Mouse (Mus musculus) cerebellum, adult (tissue): ENCODE measurements around the gene Cdc25b.
A peak's percentile ranks its signal among the peaks of the same experiment; 100 is the strongest.

Experiments used
- ATAC-seq: cut with Nextera tagmentation; 2 replicates; pipeline ENCODE4 v1.9.2; 2017; ENCODE audit warnings: mild to moderate bottlenecking, moderate library complexity, mixed read lengths; ENCODE audit not compliant: insufficient number of reproducible peaks, low FRiP score, low TSS enrichment

Cdc25b gene

GRCm38 (mm10) chr2:131189521-131190309, 3.0 kb downstream of the Cdc25b start:
- no peak for ATAC-seq

GRCm38 (mm10) chr2:131190344-131191004, 3.7 kb downstream of the Cdc25b start:
- ATAC-seq = no peak

DNA sequence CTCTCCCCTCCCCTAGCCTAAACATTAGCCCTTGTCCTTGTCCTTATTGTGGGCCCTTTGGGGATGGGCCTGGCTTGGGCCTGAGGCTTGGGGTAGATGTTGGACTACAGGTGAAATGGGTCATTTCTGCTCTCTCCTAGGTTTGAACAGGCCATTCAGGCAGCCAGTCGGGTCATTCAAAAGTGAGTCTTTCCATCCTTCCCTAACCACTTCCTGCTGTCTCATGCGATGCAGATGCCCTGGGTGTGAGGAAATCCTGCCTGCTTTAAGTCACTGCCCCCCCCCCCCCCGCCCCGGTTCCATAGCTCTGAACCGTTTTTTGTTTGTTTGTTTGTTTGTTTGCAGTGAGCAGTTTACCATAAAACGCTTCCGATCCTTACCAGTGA, 4.2 kb downstream of the Cdc25b start:
- no peak for ATAC-seq

DNA sequence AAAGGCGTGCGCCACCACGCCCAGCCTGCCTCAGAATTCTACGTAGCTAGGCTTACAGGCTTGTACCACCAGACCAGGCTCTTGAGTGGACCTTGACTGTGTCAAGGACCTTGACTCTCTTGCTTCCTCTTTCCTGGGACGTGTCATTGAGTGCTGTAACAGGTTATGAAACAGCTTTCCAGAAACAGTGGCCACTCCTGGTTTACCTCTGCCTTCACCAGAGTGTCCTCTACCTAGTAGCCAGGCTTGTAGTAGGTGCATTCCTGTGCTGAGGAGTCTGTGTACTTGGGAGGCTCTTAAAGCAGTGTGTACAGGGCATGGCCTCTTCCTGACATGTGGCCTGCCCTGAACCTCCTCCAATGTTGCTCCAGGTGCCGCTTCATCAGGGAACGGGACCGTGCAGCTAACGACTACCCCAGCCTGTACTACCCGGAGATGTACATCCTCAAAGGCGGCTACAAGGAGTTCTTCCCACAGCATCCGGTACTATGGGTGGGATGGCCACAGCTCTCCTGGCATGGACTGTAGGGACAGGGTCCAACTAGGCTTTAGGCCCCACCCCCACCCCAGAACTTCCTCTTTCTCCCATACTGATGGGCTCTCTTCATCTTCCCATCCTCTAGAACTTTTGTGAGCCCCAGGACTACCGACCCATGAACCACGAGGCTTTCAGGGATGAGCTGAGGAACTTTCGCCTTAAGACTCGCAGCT, 10.0 kb downstream of the Cdc25b start:
- ATAC-seq = no peak

DNA sequence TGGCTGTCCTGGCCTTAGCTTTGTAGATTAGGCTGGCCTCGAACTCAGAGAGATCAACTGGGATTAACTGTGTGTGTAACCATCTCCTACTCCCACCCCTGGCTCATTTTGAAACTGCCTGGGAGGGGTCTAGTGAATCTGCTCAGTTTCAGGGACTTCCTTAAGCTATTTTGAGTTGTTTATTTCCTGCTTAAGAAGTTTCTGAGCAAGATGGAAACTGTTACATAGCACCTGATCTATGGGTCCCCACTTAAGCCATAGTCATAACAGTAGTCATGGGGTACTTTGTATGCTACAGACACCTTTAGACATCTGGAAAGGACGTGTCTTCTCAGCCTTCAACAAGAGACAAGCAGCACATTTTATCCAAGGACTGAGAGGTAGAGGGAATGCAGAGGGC, 14.0 kb downstream of the Cdc25b start:
- no peak for ATAC-seq

DNA sequence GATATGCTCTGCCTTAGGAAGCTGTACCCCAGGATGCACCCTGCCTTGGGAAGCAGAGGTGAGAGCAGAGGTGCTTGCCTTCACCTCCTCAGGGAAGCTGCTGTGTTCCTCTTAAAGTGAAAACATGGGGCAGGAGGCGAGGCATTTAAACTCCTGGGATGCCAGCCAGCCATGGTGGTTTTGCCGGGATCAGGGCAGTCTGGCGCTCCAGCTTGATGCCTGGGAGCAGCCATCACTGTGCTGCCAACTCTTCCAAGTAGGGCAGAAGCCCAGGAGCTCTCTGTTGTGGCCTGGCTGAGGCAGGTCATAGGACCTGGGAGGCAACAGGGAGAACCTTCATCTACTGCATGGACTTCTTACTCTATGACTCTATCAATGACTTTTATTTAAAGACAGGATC, 14.5 kb downstream of the Cdc25b start:
- no peak for ATAC-seq

DNA sequence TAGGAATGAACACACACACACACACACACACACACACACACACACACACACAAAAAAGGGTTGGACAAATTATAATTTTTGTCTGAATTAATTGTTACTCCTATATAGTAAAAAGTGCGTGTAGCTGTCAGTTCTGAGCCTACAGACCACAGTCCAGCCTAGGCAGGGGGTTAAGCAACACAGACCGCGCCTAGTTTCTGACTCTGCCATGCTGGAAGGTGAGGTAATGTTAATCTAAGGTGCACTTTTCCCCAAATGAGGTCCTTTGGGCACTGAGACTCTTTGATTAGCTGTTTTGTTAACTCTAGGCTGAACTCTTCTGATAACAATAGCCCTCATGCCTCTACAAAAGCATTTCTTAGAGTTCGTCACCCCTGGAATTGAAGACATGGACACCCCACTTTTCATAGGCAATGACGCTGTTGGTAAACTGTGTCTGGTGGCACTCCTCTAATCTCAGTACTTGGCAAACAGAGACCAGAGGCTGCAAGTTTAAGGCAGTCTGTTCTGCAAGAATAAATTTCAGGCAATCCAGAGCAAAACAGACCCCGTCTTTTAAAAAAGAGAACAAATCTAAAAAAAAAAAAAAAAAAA, 17.2 kb downstream of the Cdc25b start:
- no peak for ATAC-seq

DNA sequence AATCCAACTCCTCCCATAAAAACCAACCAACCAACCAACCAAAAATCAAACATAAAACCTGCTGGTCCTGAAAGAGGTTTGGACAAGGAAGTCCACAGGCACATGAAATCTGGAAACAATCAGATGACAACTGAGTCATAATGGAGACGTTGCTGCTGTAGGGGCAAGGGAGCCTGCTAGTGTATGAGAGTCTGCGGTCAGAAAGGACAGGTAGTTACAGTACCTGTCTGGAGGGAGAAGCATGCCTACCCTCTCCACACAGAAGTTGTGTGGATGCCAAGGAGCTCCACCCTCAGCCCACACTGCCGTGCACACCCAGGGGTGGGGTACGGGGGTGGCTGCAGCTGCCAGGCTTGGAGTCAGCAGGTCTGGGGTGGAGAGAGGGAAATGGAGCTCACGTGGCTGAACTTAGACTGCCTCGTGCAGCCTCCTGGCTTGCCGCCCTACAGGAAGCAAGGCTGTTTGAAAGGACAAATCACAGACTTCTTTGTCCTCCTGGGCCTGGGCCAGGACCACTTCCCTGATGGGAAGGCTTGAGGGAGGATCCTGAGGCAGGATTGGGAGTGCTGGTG, 17.7 kb downstream of the Cdc25b start:
- no peak for ATAC-seq

DNA sequence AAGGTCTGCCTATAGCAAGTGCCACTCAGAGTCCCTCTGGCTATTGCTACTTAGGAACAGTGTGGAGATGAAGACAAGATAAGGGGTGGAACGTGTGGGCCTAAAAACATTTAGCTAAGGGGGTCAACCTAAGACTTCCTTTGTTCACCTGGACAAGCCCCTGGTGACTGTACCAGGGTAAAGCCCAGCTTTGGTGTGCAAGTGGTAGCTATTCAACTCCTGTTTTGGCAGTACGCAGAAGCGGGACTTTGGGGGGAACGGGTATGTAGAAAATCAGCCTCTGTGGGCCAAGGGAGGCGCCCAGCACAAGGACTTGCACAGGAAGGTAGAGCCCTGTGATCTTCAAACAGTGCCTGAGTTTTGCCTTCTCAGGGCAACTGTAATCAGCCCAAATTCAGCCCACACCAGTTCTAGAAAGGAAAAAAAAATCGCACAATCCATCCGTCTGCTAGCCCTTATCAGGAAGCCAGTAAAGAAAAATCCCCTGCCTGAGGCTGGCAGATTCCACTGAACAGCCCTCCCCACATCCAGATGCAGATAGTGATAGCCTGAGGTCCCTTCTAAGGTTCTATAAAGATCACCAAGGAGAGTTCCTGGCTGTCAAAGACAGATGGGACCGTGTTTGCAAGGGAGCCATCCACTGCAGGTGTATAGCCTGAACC, 18.9 kb downstream of the Cdc25b start:
- no peak for ATAC-seq

DNA sequence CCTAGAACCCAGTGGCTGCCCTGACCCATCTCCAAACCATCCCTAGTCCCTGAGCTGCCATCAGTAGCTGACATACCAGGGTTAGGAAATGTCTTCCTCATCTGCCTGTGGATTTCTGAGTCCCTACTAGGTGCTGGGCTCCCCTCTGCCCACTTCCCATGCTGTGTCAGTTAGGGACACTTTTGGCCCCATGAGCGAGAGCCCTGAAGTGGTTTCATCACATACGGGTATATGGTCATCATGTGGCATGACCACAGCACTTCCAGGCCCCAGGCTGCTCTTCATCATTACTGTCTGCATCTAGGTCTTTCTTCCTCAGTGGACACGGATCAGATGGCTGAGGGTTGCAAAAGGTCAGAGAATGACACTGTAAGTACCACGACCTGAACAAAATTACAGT, 20.0 kb downstream of the Cdc25b start, which contains the start of gene Ap5s1:
TSS of gene Ap5s1 (plus strand) at position 301 of the 400 bp plus-strand sequence.
- no peak for ATAC-seq

DNA sequence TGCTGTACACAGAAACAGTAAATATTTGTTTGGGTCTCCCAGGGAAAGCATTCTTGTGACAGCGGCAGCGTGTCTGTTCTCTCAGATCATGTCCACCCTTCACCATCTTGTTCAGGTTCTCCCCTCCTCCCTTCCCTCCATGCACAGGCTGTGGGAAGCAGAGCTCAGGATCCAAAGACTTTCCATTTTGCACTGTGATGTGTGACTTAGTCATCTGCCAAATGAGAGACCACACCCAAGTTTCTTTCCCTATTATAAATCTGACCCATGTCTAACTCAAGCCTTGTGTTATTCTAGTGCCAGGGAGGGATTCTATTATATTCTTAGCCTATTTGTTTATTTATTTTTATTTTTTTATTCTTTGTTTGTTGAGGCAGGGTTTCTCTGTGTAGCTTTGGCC, 21.6 kb downstream of the Cdc25b start:
- ATAC-seq = no peak

GRCm38 (mm10) chr2:131209125-131209795, 22.5 kb downstream of the Cdc25b start:
- 0 out of 2 replicates have a peak, but pooled peaks have one; percentile 1 for ATAC-seq

DNA sequence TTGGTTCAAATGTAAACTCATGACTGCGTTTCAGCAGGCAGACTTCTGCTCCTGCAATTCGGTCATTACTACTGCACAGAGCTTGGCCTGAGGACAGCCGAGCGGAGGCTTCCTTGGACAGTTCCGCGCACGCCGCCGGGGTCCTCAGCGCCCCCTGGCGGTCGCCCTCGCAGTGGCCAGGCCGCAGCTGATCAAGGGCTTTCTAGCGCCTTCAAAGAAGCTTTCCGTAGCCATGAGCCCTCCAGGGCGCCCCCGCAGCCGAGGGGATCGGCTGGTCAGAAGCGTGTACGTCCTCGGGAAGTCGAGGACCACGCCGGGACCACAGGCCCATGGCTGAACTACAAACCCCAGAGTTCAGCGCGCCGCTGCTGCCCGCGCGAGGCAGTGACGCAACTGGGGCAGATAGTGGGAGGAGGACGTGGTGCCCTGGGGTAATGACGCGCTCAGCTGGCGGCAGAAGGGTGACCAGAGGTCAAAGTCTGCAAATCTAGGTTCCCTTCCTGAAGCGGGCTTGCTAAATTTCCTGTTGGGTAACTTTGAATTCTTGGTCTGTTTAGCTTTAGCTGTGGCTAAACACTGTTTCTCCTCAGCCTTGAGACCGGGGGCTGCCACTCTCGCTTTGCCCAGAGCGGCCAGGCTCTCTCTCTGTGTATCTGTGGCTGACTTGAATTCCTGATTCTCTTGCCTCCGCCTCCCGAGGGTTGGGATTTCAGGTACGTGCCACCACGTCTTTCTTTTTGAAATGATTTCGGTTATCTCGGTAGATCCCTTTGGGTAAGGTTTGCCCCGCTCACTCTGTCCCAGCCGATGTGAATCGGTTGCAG, 23.4 kb downstream of the Cdc25b start:
- ATAC-seq = peak; percentile 94

- peak; percentile 26; the same call in 1 of the 2 replicates for ATAC-seq
Measured at GRCm38 (mm10) chr2:131211026-131211615, 24.4 kb downstream of the Cdc25b start.

DNA sequence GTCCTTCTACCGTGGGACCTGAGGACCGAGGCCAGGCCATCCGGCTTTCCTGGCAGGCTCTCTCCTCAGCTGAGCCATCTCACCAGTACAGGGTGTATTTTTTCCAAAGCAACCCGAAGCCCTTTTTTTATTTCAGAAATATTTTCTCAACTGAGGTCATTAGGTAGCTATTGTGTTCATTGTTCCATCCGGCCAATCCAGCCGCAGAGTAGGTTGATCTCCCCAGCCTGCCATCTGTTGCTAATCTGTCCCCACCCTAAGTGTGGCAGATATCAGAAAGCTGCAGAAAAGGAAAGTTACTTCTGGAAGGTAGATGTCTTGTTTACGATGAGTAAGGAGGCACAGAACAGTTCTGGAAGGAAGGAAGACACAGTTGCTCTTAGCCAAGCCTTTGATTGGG, 27.0 kb downstream of the Cdc25b start:
- ATAC-seq = no peak

DNA sequence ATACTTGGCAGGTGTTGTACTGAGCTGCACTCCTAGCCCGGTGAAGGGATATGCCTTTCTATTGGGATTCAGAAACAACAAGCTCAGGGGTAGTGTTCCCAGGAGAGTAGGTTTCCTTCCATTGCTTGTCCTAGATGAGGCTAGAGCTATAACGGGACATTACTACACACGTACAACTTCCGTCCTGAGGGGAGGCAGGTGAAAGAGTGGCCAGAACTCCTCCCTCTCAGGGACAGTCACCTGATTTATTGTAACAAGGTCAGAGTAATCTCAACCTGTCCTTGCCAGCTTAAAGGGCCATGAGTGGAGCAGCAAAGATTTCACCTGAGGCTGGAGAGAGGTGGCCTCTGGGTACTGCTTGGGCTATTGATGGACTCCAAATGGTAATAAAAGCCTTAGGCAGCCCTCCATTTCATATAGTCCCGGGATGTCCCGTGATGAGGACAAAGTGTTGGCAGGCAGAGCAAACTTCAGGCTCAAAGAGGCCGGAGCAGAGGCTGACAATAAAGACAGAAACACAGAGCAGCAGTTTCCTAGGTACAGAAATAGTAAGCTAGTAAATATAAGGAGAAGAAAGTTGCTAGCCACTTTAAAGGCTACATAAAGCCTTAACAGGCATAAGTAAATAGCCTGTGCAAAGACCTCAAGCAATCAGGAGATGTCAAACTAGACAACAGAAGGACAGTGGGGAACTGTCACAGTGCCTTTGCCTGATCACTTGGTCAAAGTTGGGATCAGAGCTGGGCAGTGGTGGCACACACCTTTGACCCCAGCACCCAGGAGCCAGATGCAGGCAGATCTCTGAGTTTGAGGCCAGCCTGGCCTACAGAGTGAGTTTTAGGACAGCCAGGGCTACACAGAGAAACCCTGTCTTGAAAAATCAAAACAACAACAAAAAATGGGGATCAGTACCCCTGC, 29.5 kb downstream of the Cdc25b start:
- ATAC-seq = no peak

DNA sequence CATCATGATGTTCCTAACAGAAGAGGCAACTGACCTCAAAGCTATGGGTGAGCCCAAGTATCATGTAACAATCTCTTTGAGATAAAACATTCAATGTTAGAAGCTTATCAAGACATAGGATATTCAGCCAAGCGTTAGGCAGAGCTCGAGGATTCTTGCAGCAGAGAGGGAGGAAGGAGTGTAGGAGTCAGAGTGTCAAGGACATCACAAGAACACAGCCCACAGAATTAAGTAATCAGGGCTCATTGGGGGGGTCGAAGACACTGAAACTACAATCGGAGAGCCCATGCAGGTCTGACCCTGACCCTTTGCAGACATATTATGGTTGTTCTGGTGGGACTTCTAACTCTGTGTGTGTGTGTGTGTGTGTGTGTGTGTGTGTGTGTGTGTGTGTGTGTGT, 33.3 kb downstream of the Cdc25b start:
- no peak for ATAC-seq
